Mouse (Mus musculus) NIH3T3 (cell line): ENCODE data around the gene Gm11236.
"Not testable (repeated sequence)": the region's sequence is repeated elsewhere in the genome, so short reads cannot be mapped to it uniquely, and the experiment has no call there.

Experiments used
- DNase-seq: peaks from one replicate; pipeline ENCODE4 v3.0.0-alpha.2; 2012; ENCODE audit warnings: low read depth

The Gm11236 gene

DNA sequence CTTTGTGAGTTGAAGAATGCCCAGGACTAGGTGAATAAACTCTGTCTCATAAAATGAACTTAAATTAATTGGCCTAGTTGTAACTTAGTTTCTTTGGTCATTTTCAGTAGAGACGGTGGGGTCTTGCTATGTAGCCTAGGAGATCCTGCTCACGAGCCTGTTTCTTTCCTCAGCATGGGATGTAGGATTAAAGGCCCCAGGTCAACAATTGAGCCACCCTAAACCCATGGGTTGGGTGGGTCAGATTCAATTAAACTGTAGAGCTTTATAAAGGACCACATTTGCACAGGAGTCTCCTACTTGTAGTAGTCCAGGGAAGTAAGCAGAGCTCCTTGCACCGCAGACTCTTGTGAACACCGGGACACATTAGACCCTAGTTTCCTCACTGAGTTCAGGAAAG, at the start of gene Gm11236:
Gene Gm11236 (plus strand): TSS at position 301 of the 400 bp plus-strand sequence.
- DNase-seq, result not testable (repeated sequence)

GRCm38 (mm10) chr4:73599248-73599647, 38.7 kb upstream of the Gm11236 start:
- peak; percentile 53 for DNase-seq

DNA sequence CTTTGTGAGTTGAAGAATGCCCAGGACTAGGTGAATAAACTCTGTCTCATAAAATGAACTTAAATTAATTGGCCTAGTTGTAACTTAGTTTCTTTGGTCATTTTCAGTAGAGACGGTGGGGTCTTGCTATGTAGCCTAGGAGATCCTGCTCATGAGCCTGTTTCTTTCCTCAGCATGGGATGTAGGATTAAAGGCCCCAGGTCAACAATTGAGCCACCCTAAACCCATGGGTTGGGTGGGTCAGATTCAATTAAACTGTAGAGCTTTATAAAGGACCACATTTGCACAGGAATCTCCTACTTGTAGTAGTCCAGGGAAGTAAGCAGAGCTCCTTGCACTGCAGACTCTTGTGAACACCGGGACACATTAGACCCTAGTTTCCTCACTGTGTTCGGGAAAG, 30.3 kb upstream of the Gm11236 start, which contains the start of gene Gm11238:
Gene Gm11238 (plus strand): TSS at position 301 of the 400 bp plus-strand sequence.
- not testable (repeated sequence) for DNase-seq

GRCm38 (mm10) chr4:73622684-73623083, 15.2 kb upstream of the Gm11236 start, which contains the start of gene Gm11237:
Gene Gm11237, plus strand, starts transcription at chr4:73622984.
- not testable (repeated sequence) for DNase-seq

DNA sequence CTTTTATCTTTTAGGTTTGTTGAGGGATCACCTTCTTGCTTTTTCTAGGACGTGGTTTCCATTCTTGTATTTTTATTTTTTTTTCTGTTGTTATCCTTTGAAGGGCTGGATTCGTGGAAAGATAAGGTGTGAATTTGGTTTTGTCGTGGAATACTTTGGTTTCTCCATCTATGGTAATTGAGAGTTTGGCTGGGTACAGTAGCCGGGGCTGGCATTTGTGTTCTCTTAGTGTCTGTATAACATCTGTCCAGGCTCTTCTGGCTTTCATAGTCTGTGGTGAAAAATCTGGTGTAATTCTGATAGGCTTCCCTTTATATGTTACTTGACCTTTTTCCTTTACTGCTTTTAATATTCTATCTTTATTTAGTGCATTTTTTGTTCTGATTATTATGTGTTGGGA, 23.9 kb downstream of the Gm11236 start:
- not testable (repeated sequence) for DNase-seq

- not testable (repeated sequence) for DNase-seq
These were observed 30.1 kb downstream of the Gm11236 start, which contains the start of gene Gm11239 for GRCm38 (mm10) chr4:73668054-73668453. Gene Gm11239, plus strand, starts transcription at chr4:73668354.

GRCm38 (mm10) chr4:73683216-73683615, 45.3 kb downstream of the Gm11236 start, which contains the start of gene Gm428:
Gene Gm428, plus strand, starts transcription at chr4:73683516.
- not testable (repeated sequence) for DNase-seq
